Mouse (Mus musculus) liver, embryonic 11.5 days (tissue): Measurements from ENCODE around the gene Cdv3. TPM values are rescaled to one million over a fixed set of nuclear protein-coding genes. Genes with fewer than 3 reads are reported as not detected.

ENCODE experiments used
- ATAC-seq: fragments of 200-750 bp; cut with Nextera tagmentation; replicated peaks from 2 replicates; pipeline ENCODE4 v1.8.0; 2017; ENCODE audit warnings: moderate number of reproducible peaks, mild to moderate bottlenecking, moderate TSS enrichment, moderate library complexity; ENCODE audit not compliant: low FRiP score
- DNase-seq: peaks from one replicate; pipeline ENCODE4 v3.0.0-alpha.2; 2017; ENCODE audit warnings: low spot score
- H3K27ac ChIP-seq: fragments of 300-500 bp; sonication (generic); 2 replicates; pipeline ENCODE4 v1.5.1; 2014; ENCODE audit warnings: mild to moderate bottlenecking, low read depth, low read length, control low read depth
- H3K27me3 ChIP-seq: fragments of 300-500 bp; sonication (generic); replicated peaks from 2 replicates; pipeline ENCODE4 v1.6.1; 2014; ENCODE audit warnings: low read length, mixed read lengths; ENCODE audit not compliant: control insufficient read depth, insufficient read depth
- H3K36me3 ChIP-seq: fragments of 300-500 bp; sonication (generic); 2 replicates; pipeline ENCODE4 v1.6.1; 2014; ENCODE audit warnings: mild to moderate bottlenecking, low read length, moderate library complexity, mixed read lengths; ENCODE audit not compliant: control insufficient read depth, insufficient read depth
- H3K4me1 ChIP-seq: fragments of 300-500 bp; sonication (generic); replicated peaks from 2 replicates; pipeline ENCODE4 v1.6.1; 2014; ENCODE audit warnings: low read length, mixed read lengths; ENCODE audit not compliant: control insufficient read depth, insufficient read depth
- H3K4me2 ChIP-seq: fragments of 300-500 bp; sonication (generic); 2 replicates; pipeline ENCODE4 v1.6.1; 2014; ENCODE audit warnings: mild to moderate bottlenecking, control low read depth, moderate library complexity
- H3K4me3 ChIP-seq: fragments of 300-500 bp; sonication (generic); 2 replicates; pipeline ENCODE4 v1.5.1; 2014; ENCODE audit warnings: low read depth, low read length, control low read depth
- H3K9ac ChIP-seq: fragments of 300-500 bp; sonication (generic); 2 replicates; pipeline ENCODE4 v1.6.1; 2014; ENCODE audit warnings: low read depth, low read length, control low read depth
- H3K9me3 ChIP-seq: fragments of 300-500 bp; sonication (generic); 2 replicates; pipeline ENCODE4 v1.6.1; 2016; ENCODE audit warnings: low read length, inconsistent platforms, mixed read lengths; ENCODE audit not compliant: control insufficient read depth
- WGBS: fragments of 180-500 bp; shearing (Covaris S2); extraction: QIAGEN DNeasy Blood & Tissue Kit; methylation state at CpG from one replicate; pipeline ENCODE4 v1.1.7; 2014; 5-methylcytosine and 5-hydroxymethylcytosine counted together
- polyA plus RNA-seq: library from polyadenylated mRNA; unstranded; fragments of >200 nt; fragmentation: Nextera tagmentation; extraction: Ambion mirVana; gene quantifications from 2 replicates; pipeline ENCODE4 v1.2.1, GENCODE M21; 2014

Gene Cdv3
- polyA plus RNA-seq, 1 experiment from 2014 or later: 123 TPM

- H3K4me1 ChIP-seq: no peaks in the 10 kb centered on the region
- no peak overlapping the region for H3K9ac ChIP-seq
- DNase-seq: no peak
- H3K36me3 ChIP-seq: no peaks in the 10 kb centered on the region
- no peaks in the 10 kb centered on the region for H3K27me3 ChIP-seq
- no peak overlapping the region for H3K4me3 ChIP-seq
- H3K4me2 ChIP-seq: no peak overlapping the region
- WGBS: 71% methylated on average over 10 of the region's 10 CpGs
- no peak for ATAC-seq
- H3K27ac ChIP-seq: no peak overlapping the region
- no peaks in the 10 kb centered on the region for H3K9me3 ChIP-seq
These were observed 13.0 kb upstream of the Cdv3 start for GRCm38 (mm10) chr9:103378686-103379085.

GRCm38 (mm10) chr9:103376346-103377320, 11.0 kb upstream of the Cdv3 start:
- Histone ChIP-seq H3K4me1 (no peaks in the 10 kb centered on the region), H3K27me3 (no peaks in the 10 kb centered on the region), H3K9ac (no peak overlapping the region), H3K4me3 (no peak overlapping the region), H3K9me3 (no peaks in the 10 kb centered on the region), H3K4me2 (no peak overlapping the region), H3K36me3 (no peaks in the 10 kb centered on the region), H3K27ac (no peak overlapping the region)
- DNase-seq (no peak), ATAC-seq (no peak)
- WGBS: 65% methylated on average over 7 of the region's 7 CpGs

GRCm38 (mm10) chr9:103372271-103373010, 6.8 kb upstream of the Cdv3 start:
- Histone ChIP-seq H3K4me2 (no peak overlapping the region), H3K27ac (no peak overlapping the region), H3K4me1 (peaks cover 4% of the 10 kb centered on the region; the same call in 1 of the 2 replicates), H3K9me3 (no peaks in the 10 kb centered on the region), H3K4me3 (no peak overlapping the region), H3K27me3 (no peaks in the 10 kb centered on the region), H3K9ac (no peak overlapping the region), H3K36me3 (no peaks in the 10 kb centered on the region)
- DNase-seq: no peak
- ATAC-seq: no peak
- 60% methylated on average over 5 of the region's 5 CpGs for WGBS

- Histone ChIP-seq H3K27me3 (no peaks in the 10 kb centered on the region), H3K4me1 (peaks cover 15% of the 10 kb centered on the region), H3K4me3 (no peak overlapping the region), H3K9me3 (no peaks in the 10 kb centered on the region), H3K36me3 (no peaks in the 10 kb centered on the region), H3K4me2 (no peak overlapping the region), H3K9ac (no peak overlapping the region), H3K27ac (no peak overlapping the region)
- ATAC-seq (no peak), DNase-seq (no peak)
- 81% methylated on average over 4 of the region's 4 CpGs for WGBS
These were observed 4.3 kb upstream of the Cdv3 start for GRCm38 (mm10) chr9:103369951-103370350.

GRCm38 (mm10) chr9:103366356-103366755, 716 bp upstream of the Cdv3 start:
- Histone ChIP-seq H3K4me1 (peaks cover 21% of the 10 kb centered on the region), H3K27me3 (no peaks in the 10 kb centered on the region)
- no peak for DNase-seq

GRCm38 (mm10) chr9:103364601-103365289, 895 bp downstream of the Cdv3 start:
- DNase-seq: no peak
- Histone ChIP-seq H3K36me3 (peaks cover 11% of the 10 kb centered on the region), H3K4me3 (peak overlapping the region; percentile 93), H3K9ac (peak overlapping the region; percentile 96), H3K27ac (peak overlapping the region; percentile 94), H3K4me1 (peaks cover 21% of the 10 kb centered on the region), H3K9me3 (no peaks in the 10 kb centered on the region), H3K4me2 (peak overlapping the region; percentile 86), H3K27me3 (no peaks in the 10 kb centered on the region)
- ATAC-seq: peak; percentile 18
- WGBS: 3% methylated on average over 94 of the region's 94 CpGs

More at GRCm38 (mm10) chr9:103366356-103366755, 716 bp upstream of the Cdv3 start:
- Histone ChIP-seq H3K4me2 (peak overlapping the region; percentile 77), H3K4me3 (peak overlapping the region; percentile 93), H3K36me3 (peaks cover 8% of the 10 kb centered on the region), H3K9ac (peak overlapping the region; percentile 57), H3K9me3 (no peaks in the 10 kb centered on the region), H3K27ac (peak overlapping the region; percentile 59)
- no peak for ATAC-seq
- WGBS: 56% methylated on average over 9 of the region's 9 CpGs

GRCm38 (mm10) chr9:103363730-103364417, 1.8 kb downstream of the Cdv3 start:
- no peaks in the 10 kb centered on the region for H3K27me3 ChIP-seq
- DNase-seq (peak; percentile 47), ATAC-seq (no peak)
- WGBS: 2% methylated on average over 21 of the region's 21 CpGs
- H3K9me3 ChIP-seq: no peaks in the 10 kb centered on the region
- peak overlapping the region; percentile 94 for H3K27ac ChIP-seq
- H3K36me3 ChIP-seq: peaks cover 18% of the 10 kb centered on the region
- H3K4me1 ChIP-seq: peaks cover 21% of the 10 kb centered on the region
- H3K9ac ChIP-seq: peak overlapping the region; percentile 96
- peak overlapping the region; percentile 86 for H3K4me2 ChIP-seq
- peak overlapping the region; percentile 93 for H3K4me3 ChIP-seq

GRCm38 (mm10) chr9:103363088-103363487, 2.6 kb downstream of the Cdv3 start:
- Histone ChIP-seq H3K4me1 (peaks cover 26% of the 10 kb centered on the region), H3K36me3 (peaks cover 24% of the 10 kb centered on the region), H3K4me3 (peak overlapping the region; percentile 93), H3K9me3 (no peaks in the 10 kb centered on the region), H3K9ac (peak overlapping the region; percentile 96), H3K27ac (no peak overlapping the region), H3K4me2 (peak overlapping the region; percentile 86), H3K27me3 (no peaks in the 10 kb centered on the region)
- 60% methylated on average over 6 of the region's 6 CpGs for WGBS
- DNase-seq (no peak), ATAC-seq (no peak)
